Mouse (Mus musculus) duodenum, adult 2 months (tissue): ENCODE results near the gene Zdhhc4. TPM values are rescaled to one million over a fixed set of nuclear protein-coding genes. Genes with fewer than 3 reads are reported as not detected.

Source experiments
- polyA plus RNA-seq: library from polyadenylated mRNA; depleted of rRNA; stranded (reverse); fragments of >200 nt; gene quantifications from 2 replicates; pipeline ENCODE4 v1.2.3, GENCODE M21; 2012; ENCODE audit warnings: low replicate concordance; rRNA removed

Zdhhc4 gene
- polyA plus RNA-seq: 41.7 and 49.0 TPM in 2 replicates

DNA sequence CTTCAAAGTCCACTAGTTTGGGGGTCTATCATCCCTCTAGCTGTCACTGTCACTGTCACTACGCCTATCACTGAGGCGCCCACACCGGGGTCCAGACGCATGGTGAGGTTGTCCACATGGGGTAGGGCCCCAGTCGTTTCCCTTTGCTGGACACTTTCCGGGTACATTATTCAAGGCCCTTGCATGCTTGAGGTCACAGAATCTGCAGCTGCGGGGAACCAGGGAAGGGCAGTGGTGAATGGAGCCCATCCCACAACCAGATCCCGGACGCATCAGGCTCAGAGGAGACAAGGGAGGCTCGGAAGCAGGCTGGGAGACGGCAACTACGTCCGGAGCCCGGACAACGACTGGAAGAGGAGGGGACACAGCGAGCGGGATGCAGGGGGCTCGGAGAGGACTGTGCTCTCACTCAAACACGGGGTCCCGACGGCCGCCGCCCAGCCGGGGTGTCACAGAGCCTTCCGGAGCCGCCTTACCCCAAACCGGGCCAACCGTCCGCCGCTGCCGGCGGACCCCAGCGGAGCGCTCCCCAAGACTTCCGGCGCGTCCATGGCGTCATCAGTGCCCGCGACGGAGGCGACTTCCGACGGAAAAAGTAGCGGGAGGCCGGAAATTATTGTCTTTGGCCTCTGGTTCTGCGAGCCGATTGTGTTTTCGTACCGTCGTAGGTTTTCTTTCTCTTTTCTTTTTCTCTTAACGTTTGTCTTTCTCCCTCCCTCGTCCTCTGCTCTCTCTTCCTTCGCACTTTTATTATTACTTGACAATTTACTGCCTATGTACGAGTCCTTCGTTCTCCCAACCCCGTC, at the start of gene Zdhhc4:
Zdhhc4 (minus strand) TSS at position 567 of the 806 bp plus-strand sequence.

DNA sequence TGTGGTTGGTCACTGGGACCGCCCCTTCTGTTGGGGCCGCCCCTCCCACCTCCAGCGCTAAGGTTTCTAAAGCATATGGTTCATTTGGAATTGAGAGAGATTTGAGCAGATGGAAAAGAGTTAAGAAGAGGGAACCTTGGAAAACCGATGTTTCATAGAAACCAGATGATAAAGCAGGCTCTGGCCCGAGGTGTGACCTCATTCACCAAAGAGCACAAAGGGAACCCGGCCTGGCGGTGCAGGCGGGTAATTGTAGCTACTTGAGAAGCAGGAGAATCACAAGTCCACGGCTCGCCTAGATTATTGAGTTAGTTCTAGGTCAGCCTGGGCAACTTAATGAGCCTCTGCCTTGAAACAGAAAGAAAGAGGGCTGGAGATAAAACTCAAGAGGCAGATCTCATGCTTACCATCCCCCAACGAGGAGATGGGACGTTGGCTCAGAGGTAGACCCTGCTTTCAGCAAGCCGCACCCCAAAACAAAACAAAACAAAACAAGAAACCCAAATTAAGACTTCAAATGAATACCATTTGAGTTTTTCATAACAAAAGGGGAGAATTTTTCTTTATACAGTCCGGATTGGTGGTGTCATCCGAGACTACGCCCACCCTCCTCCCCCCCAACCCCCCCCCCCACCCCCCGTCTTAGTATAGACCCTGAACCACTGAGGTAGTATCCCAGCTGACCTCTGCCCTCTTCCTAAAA, 27.8 kb upstream of the Zdhhc4 start, which contains the start of gene Grid2ip:
Grid2ip (plus strand) TSS at position 653 of the 703 bp plus-strand sequence.

DNA sequence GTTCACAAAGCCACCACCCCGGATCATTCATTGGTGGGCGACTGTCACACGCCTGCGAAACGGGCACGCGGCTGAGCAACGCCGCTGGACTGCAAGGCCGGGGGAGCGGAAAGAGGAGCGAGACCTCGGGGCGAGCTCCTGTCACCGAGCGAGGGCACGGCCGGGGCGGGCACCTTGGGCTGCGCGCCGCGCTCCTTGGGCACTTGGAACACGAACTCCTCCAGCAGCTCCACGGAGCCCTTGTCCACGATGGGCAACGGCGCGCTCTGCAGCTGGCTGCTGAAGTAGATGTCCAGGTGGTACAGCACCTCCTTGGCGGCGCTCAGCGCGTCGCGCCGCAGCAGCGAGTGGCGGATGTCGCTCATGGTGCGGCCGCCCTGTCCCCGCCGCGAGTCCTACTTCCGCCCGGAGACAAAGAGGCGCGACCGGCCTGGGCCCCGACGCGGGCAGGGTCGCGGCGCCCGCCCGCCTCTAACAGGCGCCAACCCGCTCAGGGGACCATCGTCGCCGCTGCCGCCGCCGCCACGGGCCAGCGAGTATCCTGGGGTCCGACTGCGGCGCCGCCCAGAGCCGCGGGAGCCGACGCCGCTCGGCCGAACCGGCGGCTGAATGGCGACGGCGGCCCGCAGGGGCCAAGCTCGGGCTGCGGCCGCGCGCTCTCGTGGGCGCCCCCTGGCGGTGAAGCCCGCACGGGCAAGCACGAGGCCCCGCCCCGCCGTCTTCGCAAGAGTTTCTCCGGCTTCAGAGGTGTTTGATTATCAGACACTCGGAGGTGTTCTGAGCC, 14.1 kb downstream of the Zdhhc4 start, which contains the start of gene E130309D02Rik:
E130309D02Rik (minus strand) TSS at position 631 of the 784 bp plus-strand sequence.

DNA sequence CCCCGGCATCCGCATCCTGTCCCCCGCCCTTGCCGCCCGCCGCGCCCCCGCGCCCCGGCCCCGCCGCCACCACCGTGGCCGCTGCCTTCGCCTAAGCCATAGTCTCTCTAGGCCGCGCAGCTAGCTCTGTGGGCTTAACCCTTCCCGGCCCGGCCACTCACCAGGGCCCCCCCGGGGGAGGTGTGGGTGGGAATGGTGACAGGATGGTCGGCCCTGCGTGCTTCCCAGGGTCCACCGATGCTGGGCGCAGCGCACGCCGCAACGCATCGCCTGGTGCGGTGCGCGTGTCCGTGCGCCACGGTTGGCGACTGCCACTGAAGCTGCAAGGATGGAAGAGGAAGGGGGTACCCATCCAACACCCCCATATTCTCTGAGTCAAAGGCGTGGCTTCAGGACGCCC, 35.7 kb downstream of the Zdhhc4 start, which contains the start of gene Zfp853:
Zfp853 (minus strand) TSS at position 220 of the 400 bp plus-strand sequence.

DNA sequence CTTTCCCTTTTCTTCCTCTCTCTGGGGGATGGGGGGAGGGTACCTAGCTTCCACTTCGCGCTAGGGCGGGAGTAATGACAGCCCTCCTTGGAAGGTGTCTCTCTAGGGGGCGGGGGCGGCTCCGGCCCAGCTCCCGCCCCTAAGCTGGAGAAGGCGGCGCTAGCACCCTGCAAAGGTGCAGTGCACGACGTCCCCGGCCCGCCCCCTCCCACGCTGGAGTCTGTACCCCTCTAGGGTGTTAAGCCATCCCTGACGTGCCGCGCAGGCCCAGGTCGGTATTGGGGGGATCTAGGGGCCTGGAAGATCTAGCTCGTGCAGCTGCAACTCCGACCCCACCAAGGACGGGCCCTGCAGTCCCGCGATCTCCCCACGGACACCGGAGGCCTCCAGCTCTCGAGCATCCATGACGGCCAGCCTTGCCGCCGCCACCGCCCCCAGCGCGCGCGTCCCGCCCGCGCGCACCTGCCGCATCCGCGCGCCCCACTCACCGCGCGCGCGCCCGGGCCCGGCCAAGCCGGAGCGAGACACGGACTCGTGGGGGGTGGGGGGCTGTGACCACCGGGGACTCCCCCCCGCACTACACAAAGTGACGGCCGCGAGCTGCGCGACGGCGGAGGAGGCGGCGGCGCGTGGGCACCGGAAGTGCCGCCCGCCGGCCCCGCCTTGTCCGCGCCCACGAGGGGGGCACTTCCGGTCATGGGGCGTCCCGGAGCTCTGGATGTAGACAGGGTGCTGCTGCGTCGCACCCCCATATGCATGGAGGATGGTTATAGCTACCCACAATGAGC, 59.5 kb downstream of the Zdhhc4 start, which contains the start of gene Zfp316:
Zfp316 (minus strand) TSS at position 660 of the 788 bp plus-strand sequence.

Other genes with a start within 250 kb of the Zdhhc4 start
- gene Rnf216, start 216.3 kb downstream of the Zdhhc4 start, polyA plus RNA-seq: 18.3 and 22.1 TPM in 2 replicates
- not detected in 2 replicates for gene Olfr718-ps1, start 181.7 kb downstream of the Zdhhc4 start, polyA plus RNA-seq
- 0.70 and 1.4 TPM in 2 replicates for gene Rbak, start 148.5 kb downstream of the Zdhhc4 start, polyA plus RNA-seq
- not detected in 2 replicates for gene Spdye4b, start 148.2 kb downstream of the Zdhhc4 start, polyA plus RNA-seq
- not detected in 2 replicates for gene Spdye4a, start 102.4 kb downstream of the Zdhhc4 start, polyA plus RNA-seq
- 1.6 and 2.0 TPM in 2 replicates for gene Zfp12, start 94.1 kb downstream of the Zdhhc4 start, polyA plus RNA-seq
- 2.8 and 3.0 TPM in 2 replicates for gene Zfp316, start 59.2 kb downstream of the Zdhhc4 start, polyA plus RNA-seq
- 0.13 and 0.36 TPM in 2 replicates for gene Zfp853, start 35.6 kb downstream of the Zdhhc4 start, polyA plus RNA-seq
- 25.7 and 28.4 TPM in 2 replicates for gene E130309D02Rik, start 13.9 kb downstream of the Zdhhc4 start, polyA plus RNA-seq
- 0.04 and 0.08 TPM in 2 replicates for gene Grid2ip, start 28.1 kb upstream of the Zdhhc4 start, polyA plus RNA-seq
- gene Kdelr2, start 74.6 kb upstream of the Zdhhc4 start, polyA plus RNA-seq: 173 and 317 TPM in 2 replicates
- 13.0 and 14.3 TPM in 2 replicates for gene Daglb, start 135.3 kb upstream of the Zdhhc4 start, polyA plus RNA-seq
- 72.9 and 112 TPM in 2 replicates for gene Rac1, start 198.8 kb upstream of the Zdhhc4 start, polyA plus RNA-seq